Mouse (Mus musculus): Measurements from ENCODE around the gene Nsd1. TPM values are rescaled to one million over a fixed set of nuclear protein-coding genes. Genes with fewer than 3 reads are reported as not detected.

The Nsd1 gene
- total RNA-seq, 2 experiments from 2014 or later: 124 to 125 TPM

- DNase-seq (ENCODE audit: low spot score in 2 of 2): peak in 1 of 2 experiments; percentile 73
- intact Hi-C loops (cut with DNase I): loop anchor here (5.0 kb wide), 1 partner anchor 635 kb away; no protein-coding TSS in a partner anchor
Observed at GRCm38 (mm10) chr13:55322130-55322825, 112.7 kb downstream of the Nsd1 start.

GRCm38 (mm10) chr13:55325596-55325995, 116.0 kb downstream of the Nsd1 start:
- intact Hi-C loops (cut with DNase I): loop anchor here (5.0 kb wide), 1 partner anchor 192 kb away; no protein-coding TSS in a partner anchor
- DNase-seq (ENCODE audit: low spot score in 2 of 2): peak in 1 of 2 experiments; percentile 54

- intact Hi-C loops (cut with DNase I): loop anchor here (2.0 to 5.0 kb wide), 2 partner anchors 140 to 190 kb away; no protein-coding TSS in a partner anchor
- no peak for DNase-seq (ENCODE audit: low spot score in 2 of 2)
Observed at GRCm38 (mm10) chr13:55327169-55327568, 117.6 kb downstream of the Nsd1 start.

- peak; percentile 91 to 98 for DNase-seq (ENCODE audit: low spot score in 2 of 2)
- intact Hi-C loops (cut with DNase I): loop anchor here (2.0 to 5.0 kb wide), 2 partner anchors 139 to 190 kb away; no protein-coding TSS in a partner anchor
Observed at GRCm38 (mm10) chr13:55327633-55328032, 118.1 kb downstream of the Nsd1 start.

- no peak for DNase-seq (ENCODE audit: low spot score in 2 of 2)
- intact Hi-C loops (cut with DNase I): loop anchor here (5.0 kb wide), 1 partner anchor 189 kb away; no protein-coding TSS in a partner anchor
Observed at GRCm38 (mm10) chr13:55328171-55328570, 118.6 kb downstream of the Nsd1 start.

GRCm38 (mm10) chr13:55328641-55329040, 119.1 kb downstream of the Nsd1 start:
- intact Hi-C loops (cut with DNase I): loop anchor here (5.0 kb wide), 1 partner anchor 189 kb away; no protein-coding TSS in a partner anchor
- DNase-seq (ENCODE audit: low spot score in 2 of 2): no peak

GRCm38 (mm10) chr13:55329109-55329682, 119.6 kb downstream of the Nsd1 start:
- intact Hi-C loops (cut with DNase I): loop anchor here (5.0 kb wide), 1 partner anchor 188 kb away; no protein-coding TSS in a partner anchor
- DNase-seq (ENCODE audit: low spot score in 2 of 2): no peak

- DNase-seq (ENCODE audit: low spot score in 2 of 2): peak; percentile 78 to 84
- intact Hi-C loops (cut with DNase I): loop anchor here (5.0 kb wide), 2 partner anchors 72 to 187 kb away; no protein-coding TSS in a partner anchor
Observed at GRCm38 (mm10) chr13:55329683-55330566, 120.3 kb downstream of the Nsd1 start, which contains the start of gene Mxd3. Gene Mxd3 (minus strand): TSS chr13:55329823.

- intact Hi-C loops (cut with DNase I): loop anchor here (5.0 kb wide), 1 partner anchor 72 kb away; no protein-coding TSS in a partner anchor
- DNase-seq (ENCODE audit: low spot score in 2 of 2): no peak
Observed at GRCm38 (mm10) chr13:55330567-55331400, 121.2 kb downstream of the Nsd1 start.

GRCm38 (mm10) chr13:55332331-55332730, 122.7 kb downstream of the Nsd1 start:
- DNase-seq (ENCODE audit: low spot score in 2 of 2): no peak
- intact Hi-C loops (cut with DNase I): loop anchor here (5.0 kb wide), 1 partner anchor 70 kb away; no protein-coding TSS in a partner anchor

GRCm38 (mm10) chr13:55335701-55336100, 126.1 kb downstream of the Nsd1 start:
- intact Hi-C loops (cut with DNase I): no loop called here
- no peak for DNase-seq (ENCODE audit: low spot score in 2 of 2)

GRCm38 (mm10) chr13:55337341-55337975, 127.9 kb downstream of the Nsd1 start:
- DNase-seq (ENCODE audit: low spot score in 2 of 2): no peak
- intact Hi-C loops (cut with DNase I): no loop called here

GRCm38 (mm10) chr13:55338131-55339054, 128.8 kb downstream of the Nsd1 start:
- no peak for DNase-seq (ENCODE audit: low spot score in 2 of 2)
- intact Hi-C loops (cut with DNase I): no loop called here

- intact Hi-C loops (cut with DNase I): no loop called here
Observed at GRCm38 (mm10) chr13:55339259-55339658, 129.7 kb downstream of the Nsd1 start.

GRCm38 (mm10) chr13:55342469-55342868, 132.9 kb downstream of the Nsd1 start:
- DNase-seq (ENCODE audit: low spot score in 2 of 2): no peak

More at GRCm38 (mm10) chr13:55339259-55339658, 129.7 kb downstream of the Nsd1 start:
- DNase-seq (ENCODE audit: low spot score in 2 of 2): no peak

GRCm38 (mm10) chr13:55344286-55344685, 134.7 kb downstream of the Nsd1 start:
- intact Hi-C loops (cut with DNase I): no loop called here
- peak in 1 of 2 experiments; percentile 77 for DNase-seq (ENCODE audit: low spot score in 2 of 2)

More at GRCm38 (mm10) chr13:55342469-55342868, 132.9 kb downstream of the Nsd1 start:
- intact Hi-C loops (cut with DNase I): no loop called here

GRCm38 (mm10) chr13:55346745-55347144, 137.2 kb downstream of the Nsd1 start:
- DNase-seq (ENCODE audit: low spot score in 2 of 2): no peak
- intact Hi-C loops (cut with DNase I): no loop called here
